Mouse (Mus musculus): Measurements from ENCODE around the gene Wdfy2.
"Not testable (repeated sequence)": the region's sequence is repeated elsewhere in the genome, so short reads cannot be mapped to it uniquely, and the experiment has no call there.

The Wdfy2 gene

GRCm38 (mm10) chr14:62812765-62813164, 24.7 kb upstream of the Wdfy2 start:
- Histone ChIP-seq H3K27me3 (ENCODE audit: insufficient read depth, low read length) (no peaks in the 10 kb centered on the region), H3K4me1 (replicated peaks; ENCODE audit: low read depth, low read length) (no peaks in the 10 kb centered on the region; the same call in 1 of the 2 replicates), H3K4me3 (replicated peaks; ENCODE audit: low read length) (no peak overlapping the region), H3K36me3 (ENCODE audit: insufficient read depth, low read length) (no peaks in the 10 kb centered on the region), H3K9me3 (ENCODE audit: low read length) (no peaks in the 10 kb centered on the region)
- no peak for TF ChIP-seq POU5F1 (IDR thresholded peaks at IDR 0.05; ENCODE audit: borderline replicate concordance, low read length)
- no peak for TF ChIP-seq NANOG (IDR thresholded peaks at IDR 0.05; ENCODE audit: borderline replicate concordance, low read length)
- no peak for TF ChIP-seq CTCF (conservative IDR thresholded peaks at IDR 0.05; ENCODE audit: low read length)

- Histone ChIP-seq H3K4me1 (replicated peaks; ENCODE audit: low read depth, low read length) (no peaks in the 10 kb centered on the region; the same call in 1 of the 2 replicates), H3K36me3 (ENCODE audit: insufficient read depth, low read length) (no peaks in the 10 kb centered on the region), H3K9me3 (ENCODE audit: low read length) (no peaks in the 10 kb centered on the region), H3K27me3 (ENCODE audit: insufficient read depth, low read length) (no peaks in the 10 kb centered on the region), H3K4me3 (replicated peaks; ENCODE audit: low read length) (no peak overlapping the region)
- TF ChIP-seq POU5F1 (IDR thresholded peaks at IDR 0.05; ENCODE audit: borderline replicate concordance, low read length): no peak
- TF ChIP-seq CTCF (conservative IDR thresholded peaks at IDR 0.05; ENCODE audit: low read length): no peak
- TF ChIP-seq NANOG (IDR thresholded peaks at IDR 0.05; ENCODE audit: borderline replicate concordance, low read length): no peak
Observed at GRCm38 (mm10) chr14:62814567-62814966, 22.9 kb upstream of the Wdfy2 start.

- Histone ChIP-seq H3K27me3 (ENCODE audit: insufficient read depth, low read length) (no peaks in the 10 kb centered on the region), H3K4me1 (replicated peaks; ENCODE audit: low read depth, low read length) (no peaks in the 10 kb centered on the region; the same call in 1 of the 2 replicates), H3K36me3 (ENCODE audit: insufficient read depth, low read length) (no peaks in the 10 kb centered on the region), H3K9me3 (ENCODE audit: low read length) (no peaks in the 10 kb centered on the region), H3K4me3 (replicated peaks; ENCODE audit: low read length) (no peak overlapping the region)
- TF ChIP-seq NANOG (IDR thresholded peaks at IDR 0.05; ENCODE audit: borderline replicate concordance, low read length) (no peak), CTCF (conservative IDR thresholded peaks at IDR 0.05; ENCODE audit: low read length) (no peak), POU5F1 (IDR thresholded peaks at IDR 0.05; ENCODE audit: borderline replicate concordance, low read length) (no peak)
Observed at GRCm38 (mm10) chr14:62816827-62817226, 20.7 kb upstream of the Wdfy2 start.

GRCm38 (mm10) chr14:62825575-62826332, 11.7 kb upstream of the Wdfy2 start:
- no peaks in the 10 kb centered on the region for H3K27me3 ChIP-seq (ENCODE audit: insufficient read depth, low read length)
- H3K36me3 ChIP-seq (ENCODE audit: insufficient read depth, low read length): no peaks in the 10 kb centered on the region
- TF ChIP-seq POU5F1 (IDR thresholded peaks at IDR 0.05; ENCODE audit: borderline replicate concordance, low read length): no peak
- no peak for TF ChIP-seq CTCF (conservative IDR thresholded peaks at IDR 0.05; ENCODE audit: low read length)
- H3K4me1 ChIP-seq (replicated peaks; ENCODE audit: low read depth, low read length): no peaks in the 10 kb centered on the region
- no peak overlapping the region for H3K4me3 ChIP-seq (replicated peaks; ENCODE audit: low read length)
- no peaks in the 10 kb centered on the region for H3K9me3 ChIP-seq (ENCODE audit: low read length)

GRCm38 (mm10) chr14:62829291-62829690, 8.2 kb upstream of the Wdfy2 start:
- Histone ChIP-seq H3K9me3 (ENCODE audit: low read length) (no peaks in the 10 kb centered on the region), H3K4me1 (replicated peaks; ENCODE audit: low read depth, low read length) (no peaks in the 10 kb centered on the region), H3K4me3 (replicated peaks; ENCODE audit: low read length) (no peak overlapping the region), H3K27me3 (ENCODE audit: insufficient read depth, low read length) (no peaks in the 10 kb centered on the region), H3K36me3 (ENCODE audit: insufficient read depth, low read length) (no peaks in the 10 kb centered on the region)
- TF ChIP-seq POU5F1 (IDR thresholded peaks at IDR 0.05; ENCODE audit: borderline replicate concordance, low read length): no peak

- no peaks in the 10 kb centered on the region for H3K9me3 ChIP-seq (ENCODE audit: low read length)
- no peak overlapping the region for H3K4me3 ChIP-seq (replicated peaks; ENCODE audit: low read length)
- H3K36me3 ChIP-seq (ENCODE audit: insufficient read depth, low read length): no peaks in the 10 kb centered on the region
- peaks cover 7% of the 10 kb centered on the region for H3K4me1 ChIP-seq (replicated peaks; ENCODE audit: low read depth, low read length)
- H3K27me3 ChIP-seq (ENCODE audit: insufficient read depth, low read length): no peaks in the 10 kb centered on the region
- TF ChIP-seq CTCF (conservative IDR thresholded peaks at IDR 0.05; ENCODE audit: low read length) (no peak), NANOG (IDR thresholded peaks at IDR 0.05; ENCODE audit: borderline replicate concordance, low read length) (no peak), POU5F1 (IDR thresholded peaks at IDR 0.05; ENCODE audit: borderline replicate concordance, low read length) (no peak)
Observed at GRCm38 (mm10) chr14:62831691-62832275, 5.7 kb upstream of the Wdfy2 start.

- Histone ChIP-seq H3K4me3 (replicated peaks; ENCODE audit: low read length) (no peak overlapping the region), H3K27me3 (ENCODE audit: insufficient read depth, low read length) (no peaks in the 10 kb centered on the region), H3K4me1 (replicated peaks; ENCODE audit: low read depth, low read length) (peaks cover 9% of the 10 kb centered on the region), H3K9me3 (ENCODE audit: low read length) (no peaks in the 10 kb centered on the region), H3K36me3 (ENCODE audit: insufficient read depth, low read length) (no peaks in the 10 kb centered on the region)
- no peak for TF ChIP-seq CTCF (conservative IDR thresholded peaks at IDR 0.05; ENCODE audit: low read length)
- no peak for TF ChIP-seq POU5F1 (IDR thresholded peaks at IDR 0.05; ENCODE audit: borderline replicate concordance, low read length)
- no peak for TF ChIP-seq NANOG (IDR thresholded peaks at IDR 0.05; ENCODE audit: borderline replicate concordance, low read length)
Observed at GRCm38 (mm10) chr14:62833036-62833435, 4.4 kb upstream of the Wdfy2 start.

GRCm38 (mm10) chr14:62833541-62833940, 3.9 kb upstream of the Wdfy2 start:
- Histone ChIP-seq H3K4me1 (replicated peaks; ENCODE audit: low read depth, low read length) (peaks cover 14% of the 10 kb centered on the region), H3K36me3 (ENCODE audit: insufficient read depth, low read length) (no peaks in the 10 kb centered on the region), H3K4me3 (replicated peaks; ENCODE audit: low read length) (no peak overlapping the region), H3K9me3 (ENCODE audit: low read length) (no peaks in the 10 kb centered on the region), H3K27me3 (ENCODE audit: insufficient read depth, low read length) (no peaks in the 10 kb centered on the region)
- no peak for TF ChIP-seq CTCF (conservative IDR thresholded peaks at IDR 0.05; ENCODE audit: low read length)
- no peak for TF ChIP-seq POU5F1 (IDR thresholded peaks at IDR 0.05; ENCODE audit: borderline replicate concordance, low read length)
- TF ChIP-seq NANOG (IDR thresholded peaks at IDR 0.05; ENCODE audit: borderline replicate concordance, low read length): no peak

- not testable (repeated sequence) for H3K27me3 ChIP-seq (ENCODE audit: insufficient read depth, low read length); H3K9me3 ChIP-seq (ENCODE audit: low read length); H3K36me3 ChIP-seq (ENCODE audit: insufficient read depth, low read length); H3K4me3 ChIP-seq (replicated peaks; ENCODE audit: low read length)
- peaks cover 19% of the 10 kb centered on the region for H3K4me1 ChIP-seq (replicated peaks; ENCODE audit: low read depth, low read length)
Observed at GRCm38 (mm10) chr14:62835737-62836136, 1.7 kb upstream of the Wdfy2 start.

All from E14TG2a.4 (cell line).